Mouse (Mus musculus) stomach, postnatal 0 days (tissue): Measurements from ENCODE around the gene Mc3r. TPM values are rescaled to one million over a fixed set of nuclear protein-coding genes. Genes with fewer than 3 reads are reported as not detected.

Experiments used
- ATAC-seq: fragments of 200-750 bp; cut with Nextera tagmentation; 2 replicates; pipeline ENCODE4 v1.8.0; 2017; ENCODE audit not compliant: low FRiP score, low TSS enrichment
- DNase-seq: peaks from one replicate; pipeline ENCODE4 v3.0.0-alpha.2; 2016; ENCODE audit warnings: low spot score
- H3K27ac ChIP-seq: fragments of 300-500 bp; sonication (generic); replicated peaks from 2 replicates; pipeline ENCODE4 v1.5.1; 2014; ENCODE audit warnings: mild to moderate bottlenecking, control low read depth
- H3K27me3 ChIP-seq: fragments of 300-500 bp; sonication (generic); 2 replicates; pipeline ENCODE4 v1.6.1; 2014; ENCODE audit warnings: low read length; ENCODE audit not compliant: control insufficient read depth, insufficient read depth
- H3K36me3 ChIP-seq: fragments of 300-500 bp; sonication (generic); 2 replicates; pipeline ENCODE4 v1.6.1; 2014; ENCODE audit warnings: low read length, mixed read lengths; ENCODE audit not compliant: control insufficient read depth, insufficient read depth
- H3K4me1 ChIP-seq: fragments of 300-500 bp; sonication (generic); replicated peaks from 2 replicates; pipeline ENCODE4 v1.6.1; 2014; ENCODE audit warnings: antibody characterized with exemption; ENCODE audit not compliant: control insufficient read depth, insufficient read depth
- H3K4me2 ChIP-seq: fragments of 300-500 bp; sonication (generic); replicated peaks from 2 replicates; pipeline ENCODE4 v1.6.1; 2014; ENCODE audit warnings: low read depth, mild to moderate bottlenecking, control low read depth, moderate library complexity
- H3K4me3 ChIP-seq: fragments of 300-500 bp; sonication (generic); 2 replicates; pipeline ENCODE4 v1.5.1; 2014; ENCODE audit warnings: low read depth, low read length, control low read depth
- H3K9ac ChIP-seq: fragments of 300-500 bp; sonication (generic); 2 replicates; pipeline ENCODE4 v1.6.1; 2014; ENCODE audit warnings: mild to moderate bottlenecking, low read length, control low read depth, mixed read lengths
- H3K9me3 ChIP-seq: fragments of 300-500 bp; sonication (generic); 2 replicates; pipeline ENCODE4 v1.6.1; 2016; ENCODE audit warnings: low read length; ENCODE audit not compliant: control insufficient read depth
- CTCF ChIP-seq: IDR thresholded peaks from 2 replicates; pipeline ENCODE4 v1.5.1; 2016; ENCODE audit warnings: antibody characterized with exemption, low read depth, mild to moderate bottlenecking, moderate library complexity
- EP300 ChIP-seq: optimal IDR thresholded peaks from 2 replicates; pipeline ENCODE3; 2016; ENCODE audit warnings: antibody characterized with exemption
- whole genome bisulfite sequencing: fragments of 180-500 bp; shearing (Covaris S2); extraction: QIAGEN DNeasy Blood & Tissue Kit; methylation state at CpG from one replicate; pipeline ENCODE4 v1.1.7; 2014; 5-methylcytosine and 5-hydroxymethylcytosine counted together
- polyA plus RNA-seq: library from polyadenylated mRNA; unstranded; fragments of >200 nt; fragmentation: Nextera tagmentation; extraction: Ambion mirVana; gene quantifications from 2 replicates; pipeline ENCODE4 v1.2.1, GENCODE M21; 2015

The Mc3r gene
- polyA plus RNA-seq, 1 experiment from 2014 or later, result not detected

DNA sequence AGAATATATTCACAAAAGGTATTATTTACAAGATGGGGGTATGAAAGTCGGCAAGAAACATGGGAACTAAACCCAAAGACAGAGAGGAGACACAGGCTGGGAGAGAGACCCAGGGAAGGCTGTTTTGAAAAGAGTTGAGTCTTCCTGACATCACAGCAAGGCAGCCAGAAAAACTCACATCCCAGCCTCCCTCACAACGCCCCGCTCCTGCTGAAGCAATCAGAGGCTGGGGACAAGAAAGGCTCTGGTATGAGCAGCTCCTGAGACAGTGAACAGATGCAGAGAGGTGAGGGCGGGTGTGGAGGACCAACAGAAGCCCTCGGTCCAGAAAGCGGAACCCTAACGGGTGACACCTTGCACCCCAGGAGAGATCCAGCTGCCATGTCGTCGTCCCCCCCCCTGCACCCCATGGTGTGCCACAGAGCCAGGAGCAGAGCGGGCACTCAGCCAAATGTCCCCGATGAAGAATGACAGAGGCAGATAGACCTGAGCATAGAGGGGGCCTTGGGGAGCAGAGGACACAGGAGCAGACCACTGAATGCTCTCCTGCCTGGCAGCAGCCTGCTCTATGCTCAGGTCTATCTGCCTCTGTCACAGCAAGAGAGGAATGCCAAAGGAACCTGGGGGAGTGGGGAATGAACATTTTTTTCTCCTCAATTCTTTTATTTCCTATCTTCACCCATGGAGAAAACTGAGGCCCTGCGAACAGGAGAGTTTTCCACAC lies 22.8 kb downstream of the Mc3r start:
- H3K4me2 ChIP-seq, result no peak overlapping the region
- no peak overlapping the region for H3K9ac ChIP-seq
- no peaks in the 10 kb centered on the region for H3K36me3 ChIP-seq
- H3K4me1 ChIP-seq, result no peaks in the 10 kb centered on the region
- no peaks in the 10 kb centered on the region for H3K27me3 ChIP-seq
- ATAC-seq (no peak), DNase-seq (no peak)
- H3K4me3 ChIP-seq, result no peak overlapping the region
- H3K27ac ChIP-seq, result no peak overlapping the region
- TF ChIP-seq EP300 (no peak), CTCF (no peak)
- WGBS, result 56% methylated on average over 12 of the region's 12 CpGs
- no peaks in the 10 kb centered on the region for H3K9me3 ChIP-seq

- H3K4me1 ChIP-seq, result no peaks in the 10 kb centered on the region
- no peak overlapping the region for H3K27ac ChIP-seq
- no peak overlapping the region for H3K4me3 ChIP-seq
- H3K9ac ChIP-seq, result no peak overlapping the region
- no peak overlapping the region for H3K4me2 ChIP-seq
- H3K27me3 ChIP-seq, result no peaks in the 10 kb centered on the region
- ATAC-seq (no peak), DNase-seq (no peak)
- H3K9me3 ChIP-seq, result no peaks in the 10 kb centered on the region
- TF ChIP-seq CTCF, result no peak
- H3K36me3 ChIP-seq, result no peaks in the 10 kb centered on the region
- WGBS, result 80% methylated on average over 8 of the region's 8 CpGs
These were observed 26.4 kb downstream of the Mc3r start for GRCm38 (mm10) chr2:172274662-172275061.

GRCm38 (mm10) chr2:172276155-172276554 lies 27.9 kb downstream of the Mc3r start:
- Histone ChIP-seq H3K4me3 (no peak overlapping the region), H3K9ac (no peak overlapping the region), H3K4me1 (no peaks in the 10 kb centered on the region), H3K4me2 (no peak overlapping the region), H3K9me3 (no peaks in the 10 kb centered on the region), H3K27me3 (no peaks in the 10 kb centered on the region), H3K36me3 (no peaks in the 10 kb centered on the region), H3K27ac (no peak overlapping the region)
- 31% methylated on average over 5 of the region's 5 CpGs for WGBS
- DNase-seq (no peak), ATAC-seq (no peak)
- no peak for TF ChIP-seq CTCF
- no peak for TF ChIP-seq EP300

DNA sequence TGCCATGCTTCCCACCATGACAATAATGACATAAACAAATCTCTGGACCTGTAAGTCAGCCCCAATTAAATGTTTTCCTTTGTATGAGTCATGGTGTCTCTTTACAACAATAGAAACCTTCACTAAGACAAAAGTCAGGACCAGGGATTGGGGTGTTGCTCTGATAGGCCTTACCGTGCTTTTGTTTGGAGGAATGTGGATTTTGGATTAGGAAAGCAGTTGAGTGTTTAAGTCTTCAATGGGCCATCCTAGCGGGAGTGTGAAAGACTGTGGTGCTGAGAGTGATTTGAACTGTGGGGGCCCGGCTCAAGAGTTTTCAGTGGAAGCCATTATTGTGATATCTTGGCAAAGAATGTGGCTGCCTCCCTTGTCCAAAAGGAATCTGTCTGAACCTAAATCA lies 30.7 kb downstream of the Mc3r start:
- no peak overlapping the region for H3K9ac ChIP-seq
- H3K27ac ChIP-seq, result no peak overlapping the region
- no peaks in the 10 kb centered on the region for H3K4me1 ChIP-seq
- no peak overlapping the region for H3K4me3 ChIP-seq
- no peaks in the 10 kb centered on the region for H3K9me3 ChIP-seq
- ATAC-seq, result no peak
- no peak for TF ChIP-seq CTCF
- TF ChIP-seq EP300, result no peak
- WGBS, result 67% methylated on average over 3 of the region's 3 CpGs
- no peak for DNase-seq
- no peaks in the 10 kb centered on the region for H3K36me3 ChIP-seq
- no peaks in the 10 kb centered on the region for H3K27me3 ChIP-seq
- no peak overlapping the region for H3K4me2 ChIP-seq

- Histone ChIP-seq H3K4me3 (no peak overlapping the region), H3K27me3 (no peaks in the 10 kb centered on the region), H3K4me2 (no peak overlapping the region), H3K9me3 (no peaks in the 10 kb centered on the region), H3K36me3 (no peaks in the 10 kb centered on the region), H3K27ac (no peak overlapping the region), H3K9ac (no peak overlapping the region), H3K4me1 (no peaks in the 10 kb centered on the region)
- DNase-seq, result no peak
- TF ChIP-seq CTCF, result no peak
- no peak for TF ChIP-seq EP300
- WGBS, result 79% methylated on average over 19 of the region's 19 CpGs
- ATAC-seq, result no peak
These were observed 33.9 kb downstream of the Mc3r start for GRCm38 (mm10) chr2:172282071-172282710.

DNA sequence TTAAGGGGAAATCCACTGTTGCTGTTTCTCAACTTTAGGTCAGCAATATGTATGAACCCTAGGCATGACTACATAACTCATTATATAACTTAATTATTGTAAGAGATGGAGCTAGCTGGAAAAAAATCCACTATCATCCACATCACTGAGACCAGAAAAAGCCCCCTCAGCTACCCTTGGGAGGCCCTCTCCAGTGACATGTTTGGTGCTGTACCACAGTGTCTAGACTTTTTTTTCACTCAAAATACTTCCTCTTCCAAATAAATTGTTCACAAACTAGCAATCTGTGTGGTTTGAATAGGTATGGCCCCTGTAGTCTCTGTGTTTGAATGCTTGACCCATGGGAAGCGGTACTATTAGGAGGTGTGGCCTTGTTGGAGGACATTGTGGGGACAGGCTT lies 39.4 kb downstream of the Mc3r start:
- Histone ChIP-seq H3K27ac (no peak overlapping the region), H3K27me3 (no peaks in the 10 kb centered on the region), H3K4me1 (no peaks in the 10 kb centered on the region), H3K4me2 (no peak overlapping the region), H3K9me3 (no peaks in the 10 kb centered on the region), H3K36me3 (no peaks in the 10 kb centered on the region), H3K4me3 (no peak overlapping the region), H3K9ac (no peak overlapping the region)
- no peak for DNase-seq
- no peak for TF ChIP-seq EP300
- no peak for TF ChIP-seq CTCF
- 84% methylated on average over 1 of the region's 1 CpGs for WGBS
- no peak for ATAC-seq
